Mouse (Mus musculus) common myeloid progenitor, adult 5-6 weeks (primary cell): ENCODE measurements around the gene Tuba1c. TPM values are rescaled to one million over a fixed set of nuclear protein-coding genes. Genes with fewer than 3 reads are reported as not detected.

ENCODE experiments used
- ATAC-seq: replicated peaks from 2 replicates; pipeline ENCODE4 v1.8.0; 2016; ENCODE audit warnings: low read depth, mild to moderate bottlenecking, moderate TSS enrichment, inconsistent platforms; ENCODE audit not compliant: poor library complexity, severe bottlenecking
- total RNA-seq: library from RNA; stranded (forward); fragments of 200-1000, 187-1606 nt; gene quantifications from 2 replicates; pipeline ENCODE4 v1.2.3, GENCODE M21; 2017

Tuba1c gene
- total RNA-seq, 1 experiment from 2014 or later = 61.3 TPM

- ATAC-seq = no peak; the same call in 1 of the 2 replicates
Measured at GRCm38 (mm10) chr15:99087253-99088075, 57.8 kb downstream of the Tuba1c start, which contains the start of gene C1ql4. Gene C1ql4, minus strand, starts transcription at chr15:99087817.

Other genes with a start within 250 kb of the Tuba1c start
- gene Wnt1, start 240.0 kb upstream of the Tuba1c start, total RNA-seq = not detected in 2 replicates
- 0.23 TPM in 1 of 2 replicates, not detected in the other for gene Ddn, start 220.4 kb upstream of the Tuba1c start, total RNA-seq
- 65.2 and 77.8 TPM in 2 replicates for gene Prkag1, start 198.4 kb upstream of the Tuba1c start, total RNA-seq
- 27.3 and 52.2 TPM in 2 replicates for gene Kmt2d, start 158.7 kb upstream of the Tuba1c start, total RNA-seq
- 3.0 and 12.0 TPM in 2 replicates for gene Rhebl1, start 135.4 kb upstream of the Tuba1c start, total RNA-seq
- gene Dhh, start 131.4 kb upstream of the Tuba1c start, total RNA-seq = not detected in 2 replicates
- 0.97 and 9.0 TPM in 2 replicates for gene Lmbr1l, start 111.7 kb upstream of the Tuba1c start, total RNA-seq
- 776 and 824 TPM in 2 replicates for gene Tuba1b, start 95.3 kb upstream of the Tuba1c start, total RNA-seq
- gene Gm49450, start 76.3 kb upstream of the Tuba1c start, total RNA-seq = 1.9 and 18.7 TPM in 2 replicates
- gene Tuba1a, start 76.2 kb upstream of the Tuba1c start, total RNA-seq = 25.4 and 32.0 TPM in 2 replicates
- not detected in 2 replicates for gene Prph, start 25.3 kb downstream of the Tuba1c start, total RNA-seq
- 12.6 and 18.6 TPM in 2 replicates for gene Troap, start 44.7 kb downstream of the Tuba1c start, total RNA-seq
- gene C1ql4, start 57.9 kb downstream of the Tuba1c start, total RNA-seq = not detected in 2 replicates
- not detected in 2 replicates for gene Dnajc22, start 63.3 kb downstream of the Tuba1c start, total RNA-seq
- gene Spats2, start 96.0 kb downstream of the Tuba1c start, total RNA-seq = 0.46 and 1.7 TPM in 2 replicates
- 0.05 TPM in 1 of 2 replicates, not detected in the other for gene Kcnh3, start 195.0 kb downstream of the Tuba1c start, total RNA-seq
- gene Mcrs1, start 222.1 kb downstream of the Tuba1c start, total RNA-seq = 57.8 and 61.0 TPM in 2 replicates